Mouse (Mus musculus): ENCODE measurements around the gene Nckap5. TPM values are rescaled to one million over a fixed set of nuclear protein-coding genes. Genes with fewer than 3 reads are reported as not detected.

Nckap5 gene
- total RNA-seq, 1 experiment from 2014 or later = 114 TPM

GRCm38 (mm10) chr1:126360531-126361220 is 469.9 kb downstream of the Nckap5 start:
- DNase-seq = no peak

GRCm38 (mm10) chr1:126360111-126360510 is 470.5 kb downstream of the Nckap5 start:
- DNase-seq = no peak

GRCm38 (mm10) chr1:126341806-126342205 is 488.8 kb downstream of the Nckap5 start:
- DNase-seq = no peak

GRCm38 (mm10) chr1:126339250-126339649 is 491.3 kb downstream of the Nckap5 start:
- no peak for DNase-seq

- DNase-seq = no peak
Measured at GRCm38 (mm10) chr1:126334202-126334601, 496.4 kb downstream of the Nckap5 start.

GRCm38 (mm10) chr1:126332026-126332425 is 498.6 kb downstream of the Nckap5 start:
- no peak for DNase-seq

GRCm38 (mm10) chr1:126320696-126321095 is 509.9 kb downstream of the Nckap5 start:
- DNase-seq = no peak

GRCm38 (mm10) chr1:126317874-126318607 is 512.6 kb downstream of the Nckap5 start:
- DNase-seq = no peak

- DNase-seq = no peak
Measured at GRCm38 (mm10) chr1:126317345-126317744, 513.3 kb downstream of the Nckap5 start.

GRCm38 (mm10) chr1:126316866-126317265 is 513.7 kb downstream of the Nckap5 start:
- DNase-seq = no peak

GRCm38 (mm10) chr1:126301129-126301528 is 529.5 kb downstream of the Nckap5 start:
- DNase-seq = no peak

GRCm38 (mm10) chr1:126264931-126265330 is 565.7 kb downstream of the Nckap5 start:
- DNase-seq = no peak

GRCm38 (mm10) chr1:126254364-126254763 is 576.2 kb downstream of the Nckap5 start:
- DNase-seq = no peak

GRCm38 (mm10) chr1:126253934-126254333 is 576.7 kb downstream of the Nckap5 start:
- no peak for DNase-seq

GRCm38 (mm10) chr1:126233196-126233595 is 597.4 kb downstream of the Nckap5 start:
- peak; percentile 42 for DNase-seq

GRCm38 (mm10) chr1:126231199-126231598 is 599.4 kb downstream of the Nckap5 start:
- DNase-seq = no peak

- DNase-seq = no peak
Measured at GRCm38 (mm10) chr1:126210212-126210611, 620.4 kb downstream of the Nckap5 start.

- no peak for DNase-seq
Measured at GRCm38 (mm10) chr1:126209743-126210142, 620.9 kb downstream of the Nckap5 start.

GRCm38 (mm10) chr1:126209131-126209530 is 621.5 kb downstream of the Nckap5 start:
- no peak for DNase-seq

GRCm38 (mm10) chr1:126196937-126197336 is 633.7 kb downstream of the Nckap5 start:
- DNase-seq = no peak

GRCm38 (mm10) chr1:126190353-126190752 is 640.2 kb downstream of the Nckap5 start:
- no peak for DNase-seq

GRCm38 (mm10) chr1:126183751-126184150 is 646.8 kb downstream of the Nckap5 start:
- DNase-seq = no peak

GRCm38 (mm10) chr1:126168579-126168978 is 662.0 kb downstream of the Nckap5 start:
- no peak for DNase-seq

GRCm38 (mm10) chr1:126168131-126168530 is 662.5 kb downstream of the Nckap5 start:
- DNase-seq = no peak

All from adrenal gland, postnatal 25 days (tissue).